Mouse (Mus musculus) liver (tissue): ENCODE results near the gene Ptprq.

Experiments
- DNase-seq: peaks from one replicate; pipeline ENCODE4 v3.0.0-alpha.2; 2020; ENCODE audit warnings: mixed read lengths

The Ptprq gene

DNA sequence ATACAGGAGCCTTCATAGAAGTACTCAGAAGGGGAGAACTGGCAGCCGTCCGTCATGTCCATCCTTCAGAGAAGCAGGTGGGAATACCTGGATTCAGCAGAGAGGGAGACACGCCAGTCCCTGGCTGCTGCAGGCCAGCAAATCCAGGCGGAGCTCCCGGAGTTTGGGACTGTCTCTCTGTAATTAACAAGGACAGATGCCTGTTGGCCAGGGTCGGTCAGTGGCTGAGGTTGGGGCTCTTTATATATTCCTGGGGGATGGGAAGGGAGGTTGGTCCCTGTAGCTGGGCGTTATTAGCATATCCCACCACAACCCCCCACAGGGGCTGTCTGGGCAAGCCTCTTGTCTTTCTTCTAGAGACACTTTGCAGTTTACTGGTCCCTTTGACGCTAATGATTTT lies 234.0 kb downstream of the Ptprq start, which contains the start of gene Myf5:
Myf5 (minus strand) TSS at position 265 of the 400 bp plus-strand sequence.
- DNase-seq: no peak

GRCm38 (mm10) chr10:107484050-107484449 lies 235.8 kb downstream of the Ptprq start:
- DNase-seq: no peak

DNA sequence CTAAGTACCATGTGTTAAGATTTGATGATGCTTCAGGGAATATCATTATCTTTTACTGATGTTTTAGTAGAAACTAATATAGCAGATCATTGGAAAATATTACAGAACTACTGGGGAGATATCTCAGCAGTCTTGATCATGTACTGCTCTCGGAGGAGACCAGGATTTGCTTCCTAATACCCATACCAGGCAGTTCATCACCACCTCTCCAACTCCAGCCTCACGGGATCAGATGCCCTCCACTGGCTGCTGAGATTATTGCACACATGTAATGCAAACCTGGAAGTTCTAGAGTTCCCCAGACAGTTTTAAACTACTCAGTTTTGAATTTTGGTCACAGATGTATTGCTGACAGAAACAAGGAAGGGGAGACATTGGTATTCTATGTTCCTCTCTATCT lies 246.4 kb downstream of the Ptprq start:
- DNase-seq: no peak

DNA sequence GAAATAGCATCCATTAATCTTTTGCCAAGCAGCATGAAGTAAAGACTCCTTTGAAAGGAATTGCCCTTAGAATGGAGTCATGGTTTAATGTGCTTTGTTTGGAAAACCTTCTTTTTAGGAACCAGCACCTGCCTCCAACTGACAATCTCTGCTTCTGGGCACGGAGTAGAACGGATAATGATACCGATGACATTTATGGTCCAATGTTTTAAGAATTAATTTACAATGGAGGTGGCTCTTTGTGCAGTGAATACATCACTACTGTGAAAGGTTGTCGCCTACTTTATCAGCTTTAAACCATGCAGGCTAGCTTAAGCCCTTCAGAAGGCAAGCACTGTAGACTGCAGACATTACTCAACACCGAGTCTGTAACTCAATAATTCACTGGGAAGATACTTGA lies 248.1 kb downstream of the Ptprq start:
- DNase-seq: no peak

- no peak for DNase-seq
Observed at GRCm38 (mm10) chr10:107467819-107468218, 252.0 kb downstream of the Ptprq start.
